Mouse (Mus musculus): ENCODE data around the gene Zdhhc12. TPM values are rescaled to one million over a fixed set of nuclear protein-coding genes. Genes with fewer than 3 reads are reported as not detected.
"Not testable (repeated sequence)": the region's sequence is repeated elsewhere in the genome, so short reads cannot be mapped to it uniquely, and the experiment has no call there.

The Zdhhc12 gene
- 21.1 and 26.9 TPM in 2 replicates for polyA plus RNA-seq (2015; fragmentation: Nextera tagmentation; extraction: Ambion mirVana)

- H3K4me1 ChIP-seq (ENCODE audit: control insufficient read depth, insufficient read depth, low read length), result peaks cover 12% of the 10 kb centered on the region
- 0% methylated on average over 49 of the region's 51 CpGs for WGBS
- H3K36me3 ChIP-seq (ENCODE audit: control insufficient read depth, insufficient read depth, low read length), result peaks cover 6% of the 10 kb centered on the region; the same call in 1 of the 2 replicates
- peak within 1 kb of the TSS; percentile 57 for H3K27ac ChIP-seq (ENCODE audit: low read length)
- H3K4me3 ChIP-seq (ENCODE audit: low read depth, low read length), result peak within 1 kb of the TSS; percentile 65
- peak within 1 kb of the TSS; percentile 93 for H3K4me2 ChIP-seq (ENCODE audit: low read length)
- H3K9ac ChIP-seq (ENCODE audit: low read depth, low read length), result peak within 1 kb of the TSS; percentile 71
- H3K9me3 ChIP-seq (replicated peaks; ENCODE audit: control insufficient read depth, low read length, poor library complexity, severe bottlenecking), result no peaks in the 10 kb centered on the region
- H3K27me3 ChIP-seq (ENCODE audit: control insufficient read depth, insufficient read depth, low read depth, low read length), result no peaks in the 10 kb centered on the region
- ATAC-seq, result peak; percentile 97
Measured at GRCm38 (mm10) chr2:30093471-30094207, at the start of gene Zdhhc12. Zdhhc12 (minus strand) TSS chr2:30093648.

GRCm38 (mm10) chr2:30140021-30140420, 46.6 kb upstream of the Zdhhc12 start:
- peaks cover 47% of the 10 kb centered on the region for H3K36me3 ChIP-seq (ENCODE audit: control insufficient read depth, insufficient read depth, low read length)
- not testable (repeated sequence) for H3K27ac ChIP-seq (ENCODE audit: low read length); H3K27me3 ChIP-seq (ENCODE audit: control insufficient read depth, insufficient read depth, low read depth, low read length); H3K9me3 ChIP-seq (replicated peaks; ENCODE audit: control insufficient read depth, low read length, poor library complexity, severe bottlenecking); H3K4me3 ChIP-seq (ENCODE audit: low read depth, low read length); H3K4me1 ChIP-seq (ENCODE audit: control insufficient read depth, insufficient read depth, low read length); H3K9ac ChIP-seq (ENCODE audit: low read depth, low read length); ATAC-seq; H3K4me2 ChIP-seq (ENCODE audit: low read length)
- 94% methylated on average over 4 of the region's 4 CpGs for WGBS

- Histone ChIP-seq H3K36me3 (ENCODE audit: control insufficient read depth, insufficient read depth, low read length) (peaks cover 23% of the 10 kb centered on the region), H3K4me1 (ENCODE audit: control insufficient read depth, insufficient read depth, low read length) (peaks cover 22% of the 10 kb centered on the region), H3K4me3 (ENCODE audit: low read depth, low read length) (no peak overlapping the region), H3K27me3 (ENCODE audit: control insufficient read depth, insufficient read depth, low read depth, low read length) (no peaks in the 10 kb centered on the region), H3K4me2 (ENCODE audit: low read length) (no peak overlapping the region), H3K9ac (ENCODE audit: low read depth, low read length) (no peak overlapping the region), H3K27ac (ENCODE audit: low read length) (no peak overlapping the region), H3K9me3 (replicated peaks; ENCODE audit: control insufficient read depth, low read length, poor library complexity, severe bottlenecking) (no peaks in the 10 kb centered on the region)
- ATAC-seq, result no peak
- WGBS, result 92% methylated on average over 10 of the region's 10 CpGs
Measured at GRCm38 (mm10) chr2:30136458-30136857, 43.0 kb upstream of the Zdhhc12 start.

GRCm38 (mm10) chr2:30134928-30135620, 41.6 kb upstream of the Zdhhc12 start:
- Histone ChIP-seq H3K27ac (ENCODE audit: low read length) (no peak overlapping the region), H3K4me2 (ENCODE audit: low read length) (peak overlapping the region; percentile 93), H3K36me3 (ENCODE audit: control insufficient read depth, insufficient read depth, low read length) (peaks cover 12% of the 10 kb centered on the region), H3K9ac (ENCODE audit: low read depth, low read length) (peak overlapping the region; percentile 74; the same call in 1 of the 2 replicates), H3K9me3 (replicated peaks; ENCODE audit: control insufficient read depth, low read length, poor library complexity, severe bottlenecking) (no peaks in the 10 kb centered on the region), H3K27me3 (ENCODE audit: control insufficient read depth, insufficient read depth, low read depth, low read length) (no peaks in the 10 kb centered on the region), H3K4me1 (ENCODE audit: control insufficient read depth, insufficient read depth, low read length) (peaks cover 22% of the 10 kb centered on the region), H3K4me3 (ENCODE audit: low read depth, low read length) (peak overlapping the region; percentile 79)
- no peak for ATAC-seq
- 42% methylated on average over 10 of the region's 10 CpGs for WGBS

- H3K36me3 ChIP-seq (ENCODE audit: control insufficient read depth, insufficient read depth, low read length), result peaks cover 12% of the 10 kb centered on the region
- no peaks in the 10 kb centered on the region for H3K9me3 ChIP-seq (replicated peaks; ENCODE audit: control insufficient read depth, low read length, poor library complexity, severe bottlenecking)
- ATAC-seq, result peak; percentile 36; the same call in 1 of the 2 replicates
- 25% methylated on average over 6 of the region's 6 CpGs for WGBS
- peak overlapping the region; percentile 79 for H3K4me3 ChIP-seq (ENCODE audit: low read depth, low read length)
- peak overlapping the region; percentile 83 for H3K27ac ChIP-seq (ENCODE audit: low read length)
- peak overlapping the region; percentile 74 for H3K9ac ChIP-seq (ENCODE audit: low read depth, low read length)
- no peaks in the 10 kb centered on the region for H3K27me3 ChIP-seq (ENCODE audit: control insufficient read depth, insufficient read depth, low read depth, low read length)
- H3K4me2 ChIP-seq (ENCODE audit: low read length), result peak overlapping the region; percentile 93
- peaks cover 22% of the 10 kb centered on the region for H3K4me1 ChIP-seq (ENCODE audit: control insufficient read depth, insufficient read depth, low read length)
Measured at GRCm38 (mm10) chr2:30134378-30134711, 40.9 kb upstream of the Zdhhc12 start.

- H3K27me3 ChIP-seq (ENCODE audit: control insufficient read depth, insufficient read depth, low read depth, low read length), result no peaks in the 10 kb centered on the region
- peak; percentile 93 for ATAC-seq
Measured at GRCm38 (mm10) chr2:30133613-30134377, 40.3 kb upstream of the Zdhhc12 start, which contains the start of gene Tbc1d13. Tbc1d13 (plus strand) TSS chr2:30133746.

GRCm38 (mm10) chr2:30132801-30133612, 39.6 kb upstream of the Zdhhc12 start:
- 23% methylated on average over 16 of the region's 16 CpGs for WGBS
- no peak for ATAC-seq
- peak overlapping the region; percentile 79 for H3K4me3 ChIP-seq (ENCODE audit: low read depth, low read length)
- no peaks in the 10 kb centered on the region for H3K27me3 ChIP-seq (ENCODE audit: control insufficient read depth, insufficient read depth, low read depth, low read length)
- H3K27ac ChIP-seq (ENCODE audit: low read length), result peak overlapping the region; percentile 83
- H3K4me2 ChIP-seq (ENCODE audit: low read length), result peak overlapping the region; percentile 93
- H3K4me1 ChIP-seq (ENCODE audit: control insufficient read depth, insufficient read depth, low read length), result peaks cover 22% of the 10 kb centered on the region
- H3K36me3 ChIP-seq (ENCODE audit: control insufficient read depth, insufficient read depth, low read length), result peaks cover 12% of the 10 kb centered on the region
- H3K9ac ChIP-seq (ENCODE audit: low read depth, low read length), result peak overlapping the region; percentile 74
- no peaks in the 10 kb centered on the region for H3K9me3 ChIP-seq (replicated peaks; ENCODE audit: control insufficient read depth, low read length, poor library complexity, severe bottlenecking)

More at GRCm38 (mm10) chr2:30133613-30134377, 40.3 kb upstream of the Zdhhc12 start, which contains the start of gene Tbc1d13:
- WGBS, result 0% methylated on average over 40 of the region's 46 CpGs
- peaks cover 22% of the 10 kb centered on the region for H3K4me1 ChIP-seq (ENCODE audit: control insufficient read depth, insufficient read depth, low read length)
- peak within 1 kb of the TSS; percentile 74 for H3K9ac ChIP-seq (ENCODE audit: low read depth, low read length)
- H3K36me3 ChIP-seq (ENCODE audit: control insufficient read depth, insufficient read depth, low read length), result peaks cover 12% of the 10 kb centered on the region
- H3K4me2 ChIP-seq (ENCODE audit: low read length), result peak within 1 kb of the TSS; percentile 93
- H3K4me3 ChIP-seq (ENCODE audit: low read depth, low read length), result peak within 1 kb of the TSS; percentile 79
- H3K9me3 ChIP-seq (replicated peaks; ENCODE audit: control insufficient read depth, low read length, poor library complexity, severe bottlenecking), result no peaks in the 10 kb centered on the region
- H3K27ac ChIP-seq (ENCODE audit: low read length), result peak within 1 kb of the TSS; percentile 83

GRCm38 (mm10) chr2:30131240-30131639, 37.8 kb upstream of the Zdhhc12 start:
- not testable (repeated sequence) for H3K27me3 ChIP-seq (ENCODE audit: control insufficient read depth, insufficient read depth, low read depth, low read length); H3K4me3 ChIP-seq (ENCODE audit: low read depth, low read length); H3K4me2 ChIP-seq (ENCODE audit: low read length); H3K9me3 ChIP-seq (replicated peaks; ENCODE audit: control insufficient read depth, low read length, poor library complexity, severe bottlenecking); H3K27ac ChIP-seq (ENCODE audit: low read length); H3K9ac ChIP-seq (ENCODE audit: low read depth, low read length); ATAC-seq; H3K36me3 ChIP-seq (ENCODE audit: control insufficient read depth, insufficient read depth, low read length)
- 58% methylated on average over 5 of the region's 5 CpGs for WGBS
- H3K4me1 ChIP-seq (ENCODE audit: control insufficient read depth, insufficient read depth, low read length), result peaks cover 22% of the 10 kb centered on the region
